Mouse (Mus musculus): ENCODE results near the gene Sept9.
"Not testable (repeated sequence)": the region's sequence is repeated elsewhere in the genome, so short reads cannot be mapped to it uniquely, and the experiment has no call there.

DNA sequence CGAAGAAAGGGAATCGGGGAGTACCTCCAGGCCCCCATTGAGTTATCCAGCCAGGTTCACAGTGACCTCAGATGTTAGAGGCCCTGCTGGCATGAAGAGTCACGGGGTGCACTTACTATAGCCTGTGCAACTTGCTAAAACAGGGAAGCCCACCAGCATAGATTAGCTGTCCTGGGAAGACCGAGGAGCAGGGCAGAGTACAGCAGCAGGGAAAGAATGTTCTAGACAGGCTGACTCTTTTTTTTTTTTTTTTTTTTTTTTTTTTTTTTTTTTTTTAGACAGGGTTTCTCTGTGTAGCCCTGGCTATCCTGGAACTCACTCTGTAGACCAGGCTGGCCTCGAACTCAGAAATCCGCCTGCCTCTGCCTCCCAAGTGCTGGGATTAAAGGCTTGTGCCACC is 143.0 kb downstream of the Sept9 start:
- not testable (repeated sequence) for TF ChIP-seq CTCF (IDR thresholded peaks at IDR 0.05; ENCODE audit: low read depth, low read length); POLR2AphosphoS5 (IDR thresholded peaks at IDR 0.05; ENCODE audit: insufficient replicate concordance, low read depth, low read length)

Measured in G1E (cell line).